Mouse (Mus musculus) kidney, embryonic 14.5 days (tissue): ENCODE results near the gene Wsb1. TPM values are rescaled to one million over a fixed set of nuclear protein-coding genes. Genes with fewer than 3 reads are reported as not detected.
"Not testable (repeated sequence)": the region's sequence is repeated elsewhere in the genome, so short reads cannot be mapped to it uniquely, and the experiment has no call there.

Source experiments
- ATAC-seq: fragments of 200-750 bp; cut with Nextera tagmentation; 2 replicates; pipeline ENCODE4 v1.8.0; 2017; ENCODE audit warnings: moderate number of reproducible peaks, mild to moderate bottlenecking, moderate TSS enrichment, moderate library complexity; ENCODE audit not compliant: low FRiP score, low TSS enrichment
- H3K27ac ChIP-seq: fragments of 300-500 bp; sonication (generic); 2 replicates; pipeline ENCODE4 v1.5.1; 2014; ENCODE audit warnings: low read depth, mild to moderate bottlenecking, low read length, moderate library complexity, mixed read lengths
- H3K27me3 ChIP-seq: fragments of 300-500 bp; sonication (generic); 2 replicates; pipeline ENCODE4 v1.6.1; 2014; ENCODE audit warnings: mild to moderate bottlenecking, low read length; ENCODE audit not compliant: control insufficient read depth, insufficient read depth
- H3K36me3 ChIP-seq: fragments of 300-500 bp; sonication (generic); 2 replicates; pipeline ENCODE4 v1.6.1; 2014; ENCODE audit warnings: low read length, mixed read lengths; ENCODE audit not compliant: control insufficient read depth, insufficient read depth
- H3K4me1 ChIP-seq: fragments of 300-500 bp; sonication (generic); 2 replicates; pipeline ENCODE4 v1.6.1; 2014; ENCODE audit warnings: low read length, mixed read lengths; ENCODE audit not compliant: control insufficient read depth, insufficient read depth
- H3K4me2 ChIP-seq: fragments of 300-500 bp; sonication (generic); replicated peaks from 2 replicates; pipeline ENCODE4 v1.6.1; 2014; ENCODE audit warnings: low read depth, mild to moderate bottlenecking, low read length
- H3K4me3 ChIP-seq: fragments of 300-500 bp; sonication (generic); 2 replicates; pipeline ENCODE4 v1.5.1; 2014; ENCODE audit warnings: mild to moderate bottlenecking, low read length
- H3K9ac ChIP-seq: fragments of 300-500 bp; sonication (generic); 2 replicates; pipeline ENCODE4 v1.6.1; 2014; ENCODE audit warnings: low read depth, mild to moderate bottlenecking, low read length, moderate library complexity
- H3K9me3 ChIP-seq: fragments of 300-500 bp; sonication (generic); 2 replicates; pipeline ENCODE4 v1.6.1; 2016; ENCODE audit warnings: low read length; ENCODE audit not compliant: control insufficient read depth
- WGBS: fragments of 180-500 bp; shearing (Covaris S2); extraction: QIAGEN DNeasy Blood & Tissue Kit; methylation state at CpG from one replicate; pipeline ENCODE4 v1.1.7; 2014; 5-methylcytosine and 5-hydroxymethylcytosine counted together
- polyA plus RNA-seq: library from polyadenylated mRNA; unstranded; fragments of >200 nt; fragmentation: Nextera tagmentation; extraction: Ambion mirVana; gene quantifications from 2 replicates; pipeline ENCODE4 v1.2.1, GENCODE M21; 2014

The Wsb1 gene
- polyA plus RNA-seq, 1 experiment from 2014 or later, result 403 TPM

DNA sequence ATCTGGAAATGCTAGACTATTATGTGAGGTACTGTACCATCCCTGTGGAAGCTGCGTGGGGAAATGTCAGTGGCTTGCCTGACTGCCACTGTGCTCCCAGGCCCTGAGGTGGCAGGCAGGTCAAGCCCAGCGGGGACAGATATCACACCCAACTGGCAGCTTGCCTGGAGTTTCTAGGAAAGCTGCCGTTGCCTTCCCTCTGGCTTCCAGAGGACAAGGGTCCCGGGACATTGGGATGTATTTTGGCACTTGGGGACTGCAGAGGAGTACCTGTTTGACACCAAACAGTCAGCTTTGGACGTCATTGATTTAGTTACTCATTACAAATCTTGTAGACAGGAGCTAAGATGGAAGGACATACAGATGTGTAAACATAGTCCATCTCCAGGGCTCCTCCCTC, 26.9 kb upstream of the Wsb1 start:
- Histone ChIP-seq H3K36me3 (no peaks in the 10 kb centered on the region), H3K4me3 (no peak overlapping the region), H3K27me3 (no peaks in the 10 kb centered on the region), H3K9ac (no peak overlapping the region), H3K9me3 (no peaks in the 10 kb centered on the region), H3K4me2 (no peak overlapping the region), H3K27ac (no peak overlapping the region), H3K4me1 (peaks cover 14% of the 10 kb centered on the region; the same call in 1 of the 2 replicates)
- ATAC-seq, result no peak
- WGBS, result 51% methylated on average over 5 of the region's 5 CpGs

DNA sequence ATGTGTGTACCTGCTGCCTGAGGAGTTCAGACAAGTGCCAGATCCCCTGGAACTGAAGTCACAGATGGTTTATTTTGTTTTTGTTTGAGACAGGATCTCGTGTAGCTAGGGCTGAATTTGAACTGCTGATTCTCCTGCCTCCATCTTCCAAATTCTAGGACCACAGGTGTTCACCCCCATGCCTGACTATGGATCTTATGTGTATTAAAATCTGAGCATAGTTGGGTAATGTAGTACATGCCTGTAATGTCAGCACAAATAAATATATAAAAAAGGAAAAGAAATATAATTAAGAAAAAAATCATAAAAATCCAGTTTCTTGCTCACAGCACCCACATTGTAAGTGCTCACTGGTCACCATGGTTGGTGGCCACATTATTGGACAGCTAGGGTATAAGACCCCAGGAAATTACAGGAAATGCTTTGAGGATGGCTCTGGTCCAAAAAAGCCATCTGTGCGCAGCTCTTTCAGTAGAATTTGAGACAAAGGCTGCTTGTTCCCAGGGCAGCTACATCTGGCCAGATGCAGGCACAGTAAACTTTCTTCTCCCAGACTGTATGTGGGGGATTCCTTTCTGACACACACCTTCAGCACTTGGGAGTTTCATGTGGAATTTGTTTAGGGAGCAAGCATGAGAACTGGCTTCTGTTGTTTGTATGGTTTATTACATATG, 25.4 kb upstream of the Wsb1 start:
- H3K4me3 ChIP-seq, result no peak overlapping the region
- H3K9ac ChIP-seq, result no peak overlapping the region
- peaks cover 13% of the 10 kb centered on the region; the same call in 1 of the 2 replicates for H3K4me1 ChIP-seq
- WGBS, result 22% methylated on average over 2 of the region's 2 CpGs
- ATAC-seq, result peak; percentile 57; the same call in 1 of the 2 replicates
- no peak overlapping the region for H3K4me2 ChIP-seq
- no peaks in the 10 kb centered on the region for H3K9me3 ChIP-seq
- H3K27ac ChIP-seq, result peak overlapping the region; percentile 61
- no peaks in the 10 kb centered on the region for H3K27me3 ChIP-seq
- no peaks in the 10 kb centered on the region for H3K36me3 ChIP-seq

DNA sequence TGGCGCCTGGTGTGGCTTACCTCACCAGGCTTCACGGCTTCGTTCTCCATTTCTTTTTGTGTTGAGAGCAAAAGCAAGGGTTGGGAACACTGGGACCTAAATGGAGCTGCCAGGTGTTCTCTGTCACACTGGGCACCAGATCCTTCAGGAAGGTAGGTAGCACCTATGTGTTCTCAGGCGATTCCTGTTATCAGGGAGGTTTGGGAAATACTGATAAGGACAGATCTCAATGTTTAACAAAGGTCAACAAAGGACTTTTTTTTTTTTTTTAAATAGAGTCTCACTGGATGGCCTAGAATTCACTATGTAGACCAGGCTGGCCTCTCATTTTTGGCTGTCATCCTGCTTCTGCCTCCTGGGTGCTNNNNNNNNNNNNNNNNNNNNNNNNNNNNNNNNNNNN, 19.3 kb upstream of the Wsb1 start:
- no peak overlapping the region for H3K27ac ChIP-seq
- no peaks in the 10 kb centered on the region for H3K27me3 ChIP-seq
- H3K36me3 ChIP-seq, result no peaks in the 10 kb centered on the region
- WGBS, result 78% methylated on average over 4 of the region's 4 CpGs
- no peak overlapping the region for H3K9ac ChIP-seq
- no peak overlapping the region for H3K4me2 ChIP-seq
- ATAC-seq, result no peak
- no peaks in the 10 kb centered on the region for H3K9me3 ChIP-seq
- H3K4me3 ChIP-seq, result no peak overlapping the region
- no peaks in the 10 kb centered on the region for H3K4me1 ChIP-seq

DNA sequence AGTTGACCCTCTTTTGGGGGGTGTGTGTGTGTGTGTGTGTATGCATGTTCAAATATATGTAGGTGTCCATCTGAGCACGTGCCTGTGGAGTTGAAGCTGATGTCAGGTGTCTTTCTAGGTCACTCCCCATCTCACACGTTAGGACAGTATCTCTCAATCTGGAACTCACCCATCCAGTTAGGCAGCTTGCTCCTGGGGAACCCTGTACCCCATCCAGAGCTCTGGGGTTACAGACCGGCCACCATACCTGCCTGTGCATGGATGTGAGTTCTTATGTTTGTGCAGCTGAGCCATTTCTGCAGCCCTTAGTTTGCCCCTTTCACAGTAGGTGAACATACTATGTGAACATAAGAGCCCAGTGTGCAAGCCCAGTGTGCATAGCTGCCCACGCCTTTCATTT, 18.6 kb upstream of the Wsb1 start:
- H3K4me1 ChIP-seq, result no peaks in the 10 kb centered on the region
- H3K9ac ChIP-seq, result no peak overlapping the region
- no peaks in the 10 kb centered on the region for H3K9me3 ChIP-seq
- H3K4me2 ChIP-seq, result no peak overlapping the region
- WGBS, result 62% methylated on average over 4 of the region's 4 CpGs
- H3K27ac ChIP-seq, result no peak overlapping the region
- H3K27me3 ChIP-seq, result no peaks in the 10 kb centered on the region
- ATAC-seq, result no peak
- H3K36me3 ChIP-seq, result no peaks in the 10 kb centered on the region
- H3K4me3 ChIP-seq, result no peak overlapping the region

DNA sequence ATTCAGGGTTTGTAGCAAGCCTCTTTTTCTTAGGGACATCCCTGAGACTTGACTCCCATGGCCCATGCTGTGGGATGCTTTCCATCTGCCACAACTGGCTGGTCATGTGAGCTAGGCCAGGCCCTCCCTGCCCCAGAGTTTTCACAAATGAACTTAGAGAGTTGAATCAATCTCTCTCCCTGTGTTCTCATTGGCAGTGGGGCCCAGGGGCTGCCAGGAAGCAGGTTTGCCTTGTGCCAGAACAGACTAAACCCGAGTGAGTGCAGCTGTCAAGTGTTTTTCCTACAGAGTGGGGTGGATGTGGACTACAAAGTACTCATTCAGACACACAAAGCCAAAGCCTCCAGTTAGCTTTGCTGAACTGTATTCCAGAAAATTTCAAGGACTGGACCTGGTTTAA, 12.7 kb upstream of the Wsb1 start:
- no peak overlapping the region for H3K9ac ChIP-seq
- H3K27me3 ChIP-seq, result no peaks in the 10 kb centered on the region
- H3K4me2 ChIP-seq, result no peak overlapping the region
- no peaks in the 10 kb centered on the region for H3K4me1 ChIP-seq
- H3K36me3 ChIP-seq, result no peaks in the 10 kb centered on the region
- WGBS, result 3% methylated on average over 1 of the region's 1 CpGs
- H3K4me3 ChIP-seq, result no peak overlapping the region
- peak overlapping the region; percentile 62; the same call in 1 of the 2 replicates for H3K27ac ChIP-seq
- H3K9me3 ChIP-seq, result 0 out of 2 replicates have a peak, but pooled peaks cover 1% of the 10 kb centered on the region
- peak; percentile 32; the same call in 1 of the 2 replicates for ATAC-seq

DNA sequence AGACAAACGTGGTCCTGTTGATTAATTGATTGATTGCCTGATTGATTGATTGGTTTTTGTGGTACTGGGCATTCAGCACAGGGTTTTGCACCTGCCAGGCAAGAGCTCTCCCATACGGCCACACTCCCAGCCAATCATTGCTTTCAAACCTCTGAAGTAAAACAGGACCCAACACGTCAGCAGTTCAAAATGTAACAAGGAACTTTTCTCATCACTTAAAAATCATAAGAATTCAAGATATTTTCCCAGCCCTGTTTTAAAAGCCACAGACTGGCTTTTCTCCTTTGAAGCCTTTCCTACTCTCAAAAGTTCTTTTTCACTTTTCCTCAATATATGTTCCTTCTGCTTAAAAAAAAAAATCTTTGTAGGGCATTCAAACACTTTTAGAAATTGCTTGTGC, 9.9 kb upstream of the Wsb1 start:
- ATAC-seq, result no peak

DNA sequence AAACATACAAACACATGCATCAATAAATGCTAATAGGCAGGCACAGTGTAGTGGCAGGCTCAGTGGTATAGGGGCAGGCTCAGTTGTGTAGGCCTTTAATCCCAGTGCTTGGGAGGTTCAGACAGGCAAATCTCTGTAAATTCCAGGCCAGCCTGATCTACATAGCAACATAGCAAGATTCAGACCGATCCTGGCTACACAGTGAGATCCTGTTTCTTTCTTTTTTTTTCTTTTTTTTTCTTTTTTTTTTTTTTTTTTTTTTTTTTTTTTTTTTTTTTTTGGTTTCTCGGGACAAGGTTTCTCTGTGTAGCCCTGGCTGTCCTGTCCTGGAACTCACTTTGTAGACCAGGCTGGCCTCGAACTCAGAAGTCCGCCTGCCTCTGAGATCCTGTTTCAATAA, 5.7 kb upstream of the Wsb1 start:
- H3K9me3 ChIP-seq, ATAC-seq, H3K27ac ChIP-seq, H3K36me3 ChIP-seq, H3K4me3 ChIP-seq, H3K9ac ChIP-seq, H3K4me1 ChIP-seq, H3K4me2 ChIP-seq, H3K27me3 ChIP-seq: not testable (repeated sequence)
- 90% methylated on average over 4 of the region's 4 CpGs for WGBS

More for the DNA sequence above, 9.9 kb upstream of the Wsb1 start:
- no peaks in the 10 kb centered on the region for H3K27me3 ChIP-seq
- no peaks in the 10 kb centered on the region for H3K36me3 ChIP-seq
- H3K9ac ChIP-seq, result no peak overlapping the region
- H3K4me1 ChIP-seq, result no peaks in the 10 kb centered on the region
- 0 out of 2 replicates have a peak, but pooled peaks cover 4% of the 10 kb centered on the region for H3K9me3 ChIP-seq
- H3K27ac ChIP-seq, result no peak overlapping the region
- no peak overlapping the region for H3K4me2 ChIP-seq
- no peak overlapping the region for H3K4me3 ChIP-seq
- WGBS, result 60% methylated on average over 3 of the region's 3 CpGs

DNA sequence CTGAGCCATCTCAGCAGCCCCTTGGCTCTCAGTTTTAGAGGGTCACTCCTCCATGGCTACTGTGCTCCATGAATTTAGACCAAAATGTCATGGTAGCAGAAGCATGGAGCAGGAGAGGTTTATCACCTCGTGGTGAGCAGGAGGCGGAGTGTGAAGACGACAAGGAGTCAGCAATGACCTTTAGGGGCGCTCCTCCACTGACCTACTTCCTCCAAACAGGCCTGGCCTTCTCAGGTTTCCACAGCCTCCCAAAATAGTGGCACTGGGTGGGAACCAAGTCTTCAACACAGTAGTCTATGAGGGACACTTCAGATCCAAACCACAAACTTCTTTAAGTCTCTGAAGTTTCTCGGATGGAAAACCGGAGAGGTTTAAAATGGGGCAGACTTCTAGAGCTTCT, 4.3 kb upstream of the Wsb1 start:
- Histone ChIP-seq H3K9ac (no peak overlapping the region), H3K36me3 (no peaks in the 10 kb centered on the region), H3K27ac (no peak overlapping the region), H3K4me2 (no peak overlapping the region), H3K4me3 (no peak overlapping the region), H3K9me3 (0 out of 2 replicates have a peak, but pooled peaks cover 4% of the 10 kb centered on the region), H3K4me1 (no peaks in the 10 kb centered on the region), H3K27me3 (no peaks in the 10 kb centered on the region)
- 33% methylated on average over 6 of the region's 6 CpGs for WGBS
- ATAC-seq, result no peak

DNA sequence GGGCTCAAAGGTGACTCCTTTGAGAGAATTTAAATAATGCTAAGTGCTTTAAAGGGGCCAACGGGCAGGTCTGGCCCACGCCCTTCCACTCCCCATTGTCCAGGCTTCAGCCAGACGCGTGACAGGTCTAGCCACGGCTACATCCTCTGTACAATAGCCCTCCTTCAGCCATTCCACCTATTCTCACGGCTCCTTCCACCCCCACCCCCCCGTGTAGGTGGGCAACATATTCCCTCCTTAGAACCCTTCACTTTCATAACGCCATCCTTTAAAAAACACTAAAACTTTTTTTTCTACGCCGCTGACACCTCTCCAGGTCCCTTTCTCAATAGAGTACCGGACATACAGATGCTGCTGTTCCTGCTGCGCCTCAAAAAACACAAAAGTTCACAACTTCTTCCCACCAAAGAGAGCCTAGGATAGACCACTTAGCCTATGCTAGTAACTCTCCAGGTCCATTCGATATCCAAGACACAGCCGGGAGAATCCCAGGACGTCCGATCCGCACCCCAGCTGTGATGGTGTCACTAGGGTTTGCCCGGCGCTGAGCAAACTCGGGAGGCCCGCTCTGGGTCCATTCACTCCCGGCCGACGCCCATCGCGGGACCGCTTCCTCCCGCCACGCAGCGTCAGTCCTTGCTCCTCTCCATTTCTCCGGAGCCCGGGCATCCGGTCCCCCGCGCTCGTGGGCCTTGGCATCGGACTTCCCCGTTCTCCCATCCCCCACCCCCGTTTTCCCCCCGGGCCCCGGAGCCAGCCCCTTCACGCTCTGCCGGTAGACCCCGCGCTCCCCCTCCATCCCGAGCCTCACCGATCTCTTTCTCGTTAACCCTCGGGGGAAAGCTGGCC, 705 bp downstream of the Wsb1 start:
- Histone ChIP-seq H3K36me3 (peaks cover 33% of the 10 kb centered on the region), H3K4me2 (peak overlapping the region; percentile 60), H3K4me3 (peak overlapping the region; percentile 98), H3K27ac (peak overlapping the region; percentile 96), H3K4me1 (peaks cover 10% of the 10 kb centered on the region; the same call in 1 of the 2 replicates), H3K9ac (peak overlapping the region; percentile 99), H3K9me3 (no peaks in the 10 kb centered on the region), H3K27me3 (no peaks in the 10 kb centered on the region)
- peak; percentile 29 for ATAC-seq
- WGBS, result under 1% methylated on average over 49 of the region's 49 CpGs
